Mouse (Mus musculus) embryo, embryonic 10 days (tissue): ENCODE measurements at regions not wholly inside any gene's neighbourhood (a gene's known extent, or its start where the extent isn't known, plus 50 kb on each side); places are given as distances from the start of the nearest gene placed in this dataset.

Experiments used
- DNase-seq: peaks from one replicate; pipeline ENCODE4 v3.0.0-alpha.2; 2015; ENCODE audit warnings: low spot score

DNA sequence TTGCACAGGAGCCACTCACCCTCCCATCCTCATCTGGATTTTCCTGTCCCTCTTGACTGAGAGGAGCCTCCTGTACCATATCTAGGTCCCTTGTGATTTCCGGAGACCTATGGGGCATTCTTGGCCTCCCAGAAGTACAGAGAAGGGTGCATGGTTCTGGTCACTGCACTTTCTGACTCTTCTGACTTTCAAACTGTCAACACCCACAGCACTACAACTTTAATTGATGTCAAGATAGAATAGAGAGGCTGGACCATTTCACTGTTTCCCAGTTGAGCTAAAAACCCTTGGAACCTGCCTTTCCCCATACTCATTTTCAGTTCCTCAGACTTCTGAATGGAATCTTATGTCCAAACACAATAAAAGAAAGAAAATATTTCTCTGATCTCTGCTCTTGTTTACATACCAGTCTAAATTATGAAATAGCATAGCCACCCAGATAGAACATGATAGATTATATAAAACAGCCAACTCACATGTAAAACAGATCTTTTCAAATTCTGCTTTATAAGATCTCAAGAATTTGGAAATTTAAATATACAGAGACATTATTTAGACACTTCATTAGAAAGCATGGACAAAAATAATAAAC lies 144.2 kb downstream of the Ptger3 start:
- DNase-seq: no peak

DNA sequence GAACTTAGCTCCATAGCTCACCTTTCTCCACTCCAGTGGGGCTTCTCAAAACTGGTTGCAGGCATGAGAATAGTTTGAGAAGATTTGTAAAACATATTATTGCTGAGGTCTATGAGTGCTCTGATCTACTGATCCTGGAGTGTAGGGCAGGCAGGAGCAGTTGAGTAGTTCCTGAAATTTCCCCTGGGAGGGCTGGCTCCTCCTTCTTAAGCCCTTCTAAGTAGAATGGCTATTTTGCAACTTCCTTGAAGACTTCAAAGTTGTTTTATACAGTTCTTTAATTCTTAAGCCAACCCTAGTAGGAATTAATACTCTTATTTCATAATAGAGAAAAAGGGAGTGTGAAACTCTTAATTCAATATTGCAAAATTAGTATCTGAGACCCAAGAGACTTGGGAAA lies 133.3 kb downstream of the Ptger3 start:
- no peak for DNase-seq

DNA sequence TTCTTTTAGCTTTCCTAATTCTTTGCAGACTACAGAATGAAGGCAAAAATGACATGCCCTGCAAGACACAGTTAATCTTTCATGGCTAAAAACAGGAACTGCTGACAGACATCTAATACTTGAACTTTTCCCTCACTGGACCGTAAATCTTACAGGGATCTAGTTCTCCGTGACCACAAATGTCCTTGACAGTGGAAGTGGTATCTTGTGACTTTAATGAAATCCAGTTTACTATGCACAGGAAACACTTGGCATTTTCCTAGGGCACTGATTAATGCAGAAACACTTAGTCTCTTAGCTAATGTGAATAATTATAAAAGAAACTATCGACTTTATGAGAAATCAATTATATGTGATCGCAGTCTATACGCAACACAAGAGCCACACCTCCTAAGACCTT lies 131.8 kb downstream of the Ptger3 start:
- DNase-seq: no peak

DNA sequence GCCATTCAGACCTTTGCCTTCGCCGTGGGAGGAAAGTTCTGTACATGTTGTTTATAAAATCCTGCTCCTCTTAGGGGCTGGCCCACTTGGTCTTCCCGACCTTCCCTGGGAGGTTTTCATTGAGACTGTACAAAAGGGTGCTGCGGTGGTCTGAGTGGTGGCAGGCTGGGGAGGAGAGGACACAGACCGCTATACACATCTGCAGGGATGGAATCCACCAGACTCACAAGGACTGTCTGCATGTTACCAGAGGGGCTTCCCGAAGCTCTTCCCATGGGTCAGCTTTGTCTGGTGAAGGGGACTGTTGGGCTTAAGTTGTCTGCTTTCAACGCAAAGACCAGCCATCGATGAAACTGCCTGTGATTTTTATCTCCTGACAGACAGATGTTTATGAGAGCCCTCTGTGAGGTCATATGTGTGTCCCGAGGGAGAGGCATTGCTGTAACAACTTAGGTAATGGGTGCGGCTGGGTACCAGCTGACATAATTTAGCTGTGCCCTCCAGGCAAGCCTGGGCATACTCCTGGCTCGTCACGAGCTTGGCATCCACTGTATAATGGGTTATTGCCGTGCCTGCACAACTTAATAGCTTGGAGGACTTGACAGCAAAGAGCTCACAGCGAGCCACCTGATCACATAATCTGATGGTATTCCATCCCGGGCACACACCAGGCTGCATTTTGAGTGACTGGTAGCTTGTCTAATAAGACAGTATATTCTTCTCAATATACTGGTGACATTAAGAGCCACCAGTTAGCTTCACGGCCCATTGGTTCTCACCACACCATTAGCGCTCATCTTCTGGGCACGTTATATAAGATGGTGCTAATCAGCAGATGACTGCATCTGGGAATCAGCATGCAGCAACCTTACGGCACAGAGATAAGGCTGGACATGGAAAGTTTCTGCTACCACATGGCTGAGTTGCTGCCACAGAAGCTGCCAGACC lies 128.7 kb downstream of the Ptger3 start:
- no peak for DNase-seq
